Mouse (Mus musculus): ENCODE measurements around the gene Itgb3. TPM values are rescaled to one million over a fixed set of nuclear protein-coding genes. Genes with fewer than 3 reads are reported as not detected.

Itgb3 gene
- polyA plus RNA-seq, 1 experiment from 2014 or later, result 16.0 TPM

DNA sequence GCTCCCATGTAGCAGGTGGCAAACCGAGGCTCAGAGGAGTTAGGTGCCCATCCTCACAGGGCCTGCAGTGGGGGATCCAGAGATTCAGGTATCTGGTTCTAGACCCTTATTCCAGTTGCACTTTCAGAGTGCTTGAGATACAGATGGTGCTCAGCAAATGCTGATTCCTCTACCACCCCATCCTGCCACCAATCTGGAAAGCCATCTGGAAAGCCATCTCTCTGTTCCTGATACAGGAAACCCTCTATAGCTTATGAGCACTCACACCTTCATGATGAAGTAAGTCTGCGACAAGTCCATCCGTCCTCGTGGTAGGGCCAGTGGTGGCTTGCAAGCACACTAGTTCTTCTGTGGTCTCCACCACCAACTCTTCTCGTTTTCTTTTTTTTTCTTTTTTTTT lies 27.2 kb upstream of the Itgb3 start:
- Histone ChIP-seq H3K4me3 (ENCODE audit: low read depth, low read length) (no peak overlapping the region), H3K4me1 (ENCODE audit: insufficient read depth) (no peaks in the 10 kb centered on the region), H3K4me2 (ENCODE audit: low read depth, low read length) (no peak overlapping the region), H3K27me3 (ENCODE audit: insufficient read depth, low read length) (no peaks in the 10 kb centered on the region), H3K27ac (ENCODE audit: low read depth) (no peak overlapping the region), H3K36me3 (replicated peaks; ENCODE audit: insufficient read depth, low read length) (no peaks in the 10 kb centered on the region), H3K9me3 (ENCODE audit: low read length) (no peaks in the 10 kb centered on the region), H3K9ac (replicated peaks) (no peak overlapping the region)
- TF ChIP-seq CTCF (IDR thresholded peaks at IDR 0.05; ENCODE audit: low read depth), result no peak
- no peak for TF ChIP-seq EP300 (IDR thresholded peaks at IDR 0.05; ENCODE audit: low read depth)
- WGBS (ENCODE audit: insufficient replicate concordance), result 56% methylated on average over 5 of the region's 5 CpGs
- ATAC-seq (no peak), DNase-seq (no peak)

DNA sequence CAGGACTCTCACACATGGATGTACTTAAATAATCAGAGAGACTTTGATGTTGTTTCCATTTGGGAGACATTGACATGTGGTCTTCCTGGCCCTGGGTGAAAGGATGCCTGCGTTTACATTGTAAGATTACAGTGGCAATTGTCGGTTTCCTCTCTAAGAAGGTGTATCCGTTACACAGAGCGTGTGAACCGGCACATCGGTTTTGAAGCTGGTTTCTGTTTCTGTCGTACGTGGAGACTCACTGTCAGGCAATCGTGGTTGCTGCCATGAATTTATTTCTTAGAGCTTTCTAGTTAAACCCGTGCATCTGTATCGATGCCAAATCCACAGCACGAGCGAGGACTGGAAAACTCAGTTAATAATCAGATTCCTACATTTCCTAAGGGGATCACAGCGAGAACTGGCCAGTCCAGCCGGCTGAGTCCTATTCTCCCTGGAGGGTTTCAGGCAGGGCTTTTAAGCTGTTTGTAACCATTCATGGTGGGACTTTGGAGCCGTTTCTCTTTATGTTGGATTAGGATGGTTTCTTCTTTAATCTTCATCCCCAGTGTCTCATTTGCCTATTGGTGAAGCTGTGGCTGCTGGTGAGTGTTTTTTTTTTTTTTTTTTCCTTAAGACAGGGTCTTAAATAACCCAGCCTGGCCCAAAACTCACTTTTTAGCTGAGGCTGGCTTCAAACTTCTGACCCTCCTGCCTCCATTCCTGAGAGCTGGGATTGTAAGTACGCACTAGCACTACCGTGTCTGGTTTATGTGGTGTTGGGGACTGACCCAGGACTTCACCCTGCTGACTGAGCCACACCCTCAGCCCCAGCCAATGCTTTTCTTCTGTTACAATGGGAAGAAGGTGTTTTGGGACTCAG lies 26.1 kb upstream of the Itgb3 start:
- peak overlapping the region; percentile 31; the same call in 1 of the 2 replicates for H3K9ac ChIP-seq (replicated peaks)
- peak overlapping the region; percentile 53 for H3K27ac ChIP-seq (ENCODE audit: low read depth)
- H3K4me3 ChIP-seq (ENCODE audit: low read depth, low read length), result peak overlapping the region; percentile 24
- peak overlapping the region; percentile 49 for H3K4me2 ChIP-seq (ENCODE audit: low read depth, low read length)
- no peaks in the 10 kb centered on the region for H3K36me3 ChIP-seq (replicated peaks; ENCODE audit: insufficient read depth, low read length)
- ATAC-seq (no peak), DNase-seq (no peak)
- H3K9me3 ChIP-seq (ENCODE audit: low read length), result no peaks in the 10 kb centered on the region
- no peaks in the 10 kb centered on the region for H3K4me1 ChIP-seq (ENCODE audit: insufficient read depth)
- no peaks in the 10 kb centered on the region for H3K27me3 ChIP-seq (ENCODE audit: insufficient read depth, low read length)
- no peak for TF ChIP-seq EP300 (IDR thresholded peaks at IDR 0.05; ENCODE audit: low read depth)
- TF ChIP-seq CTCF (IDR thresholded peaks at IDR 0.05; ENCODE audit: low read depth), result no peak
- 22% methylated on average over 18 of the region's 18 CpGs for WGBS (ENCODE audit: insufficient replicate concordance)

DNA sequence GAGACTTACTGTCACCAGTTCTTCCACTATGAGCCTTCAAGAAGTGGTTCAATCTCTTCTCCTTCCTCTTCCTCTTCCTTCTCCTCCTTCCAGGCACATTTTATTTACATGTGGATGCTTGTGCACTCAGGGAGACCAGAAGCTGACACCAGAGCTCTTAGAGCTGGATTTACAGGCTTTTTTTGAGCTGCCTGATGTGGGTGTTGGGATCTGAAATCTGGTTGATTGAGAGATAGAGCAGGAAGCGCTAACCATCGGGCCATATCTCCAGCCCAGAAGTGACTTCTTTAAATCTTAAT lies 25.5 kb upstream of the Itgb3 start:
- peak overlapping the region; percentile 49; the same call in 1 of the 2 replicates for H3K4me2 ChIP-seq (ENCODE audit: low read depth, low read length)
- no peak overlapping the region for H3K4me3 ChIP-seq (ENCODE audit: low read depth, low read length)
- H3K9me3 ChIP-seq (ENCODE audit: low read length), result no peaks in the 10 kb centered on the region
- H3K27ac ChIP-seq (ENCODE audit: low read depth), result peak overlapping the region; percentile 53
- H3K27me3 ChIP-seq (ENCODE audit: insufficient read depth, low read length), result no peaks in the 10 kb centered on the region
- H3K9ac ChIP-seq (replicated peaks), result no peak overlapping the region
- no peak for ATAC-seq
- H3K36me3 ChIP-seq (replicated peaks; ENCODE audit: insufficient read depth, low read length), result no peaks in the 10 kb centered on the region
- no peak for DNase-seq
- no peaks in the 10 kb centered on the region for H3K4me1 ChIP-seq (ENCODE audit: insufficient read depth)
- TF ChIP-seq EP300 (IDR thresholded peaks at IDR 0.05; ENCODE audit: low read depth) (no peak), CTCF (IDR thresholded peaks at IDR 0.05; ENCODE audit: low read depth) (no peak)
- WGBS (ENCODE audit: insufficient replicate concordance), result 45% methylated on average over 2 of the region's 2 CpGs

DNA sequence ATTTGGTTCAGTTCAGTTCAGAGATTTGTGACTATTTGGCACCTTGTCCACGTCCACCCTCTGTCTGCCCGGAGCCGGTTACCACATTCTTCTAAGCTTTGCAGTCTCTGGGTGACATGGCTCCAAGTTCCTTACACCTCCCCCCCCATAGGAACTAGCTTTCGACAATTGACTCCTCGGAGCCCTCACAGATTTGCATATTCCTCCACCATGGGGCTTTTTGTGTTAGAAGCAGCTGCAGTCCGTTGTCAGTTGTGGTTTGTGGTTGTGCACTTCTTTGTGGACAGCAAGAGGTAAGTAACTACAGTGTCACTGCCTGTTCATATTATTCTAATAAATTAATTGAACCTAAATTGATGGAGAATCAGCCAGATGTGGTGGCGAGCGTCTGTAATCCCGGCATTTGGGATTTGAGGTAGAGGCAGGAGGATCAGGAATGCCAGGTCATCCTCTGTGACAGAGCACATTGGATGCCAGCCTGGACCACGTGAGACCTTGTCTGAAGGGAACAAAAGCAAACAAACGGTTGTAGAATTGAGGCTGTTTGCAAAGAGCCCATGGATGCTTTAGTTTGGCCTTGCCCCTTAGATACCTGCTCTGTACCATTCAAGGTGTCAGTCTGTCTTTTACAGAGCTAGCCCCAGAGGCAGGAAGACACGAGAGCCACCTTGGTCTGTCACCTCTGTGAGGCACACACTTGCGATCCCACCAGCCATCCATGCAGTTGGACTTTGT lies 25.0 kb upstream of the Itgb3 start:
- TF ChIP-seq CTCF (IDR thresholded peaks at IDR 0.05; ENCODE audit: low read depth) (no peak), EP300 (IDR thresholded peaks at IDR 0.05; ENCODE audit: low read depth) (no peak)
- Histone ChIP-seq H3K4me3 (ENCODE audit: low read depth, low read length) (no peak overlapping the region), H3K9me3 (ENCODE audit: low read length) (no peaks in the 10 kb centered on the region), H3K36me3 (replicated peaks; ENCODE audit: insufficient read depth, low read length) (no peaks in the 10 kb centered on the region), H3K4me1 (ENCODE audit: insufficient read depth) (no peaks in the 10 kb centered on the region), H3K4me2 (ENCODE audit: low read depth, low read length) (no peak overlapping the region; the same call in 1 of the 2 replicates), H3K9ac (replicated peaks) (no peak overlapping the region), H3K27me3 (ENCODE audit: insufficient read depth, low read length) (no peaks in the 10 kb centered on the region), H3K27ac (ENCODE audit: low read depth) (0 out of 2 replicates have a peak overlapping the region, but pooled peaks have one; percentile 23)
- ATAC-seq (peak; percentile 49; the same call in 1 of the 2 replicates), DNase-seq (no peak)
- 41% methylated on average over 13 of the region's 13 CpGs for WGBS (ENCODE audit: insufficient replicate concordance)

DNA sequence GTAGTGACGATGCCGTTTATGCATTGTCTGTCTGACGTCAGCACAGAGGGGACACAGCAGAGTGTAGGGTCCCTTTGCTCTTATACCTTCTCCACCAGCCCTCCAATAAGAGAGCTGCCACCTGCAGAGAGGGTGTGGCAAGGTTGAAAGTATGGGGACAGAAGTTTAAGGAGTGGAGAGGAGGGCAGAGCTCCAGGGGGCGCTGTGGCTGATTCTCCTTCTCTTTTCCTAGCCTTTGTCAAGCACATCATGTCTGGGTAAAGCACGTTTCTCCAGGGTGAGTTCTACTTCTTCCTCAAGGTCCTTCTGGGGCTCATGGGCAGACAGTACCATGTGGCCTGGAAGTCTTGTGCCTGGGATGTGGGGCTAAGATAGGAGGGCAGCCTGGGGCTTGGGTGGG lies 22.3 kb upstream of the Itgb3 start:
- Histone ChIP-seq H3K27me3 (ENCODE audit: insufficient read depth, low read length) (no peaks in the 10 kb centered on the region), H3K4me3 (ENCODE audit: low read depth, low read length) (no peak overlapping the region), H3K36me3 (replicated peaks; ENCODE audit: insufficient read depth, low read length) (no peaks in the 10 kb centered on the region), H3K4me1 (ENCODE audit: insufficient read depth) (no peaks in the 10 kb centered on the region), H3K9ac (replicated peaks) (no peak overlapping the region), H3K9me3 (ENCODE audit: low read length) (no peaks in the 10 kb centered on the region), H3K27ac (ENCODE audit: low read depth) (no peak overlapping the region), H3K4me2 (ENCODE audit: low read depth, low read length) (no peak overlapping the region)
- WGBS (ENCODE audit: insufficient replicate concordance), result 72% methylated on average over 5 of the region's 5 CpGs
- TF ChIP-seq EP300 (IDR thresholded peaks at IDR 0.05; ENCODE audit: low read depth) (no peak), CTCF (IDR thresholded peaks at IDR 0.05; ENCODE audit: low read depth) (0 out of 2 replicates have a peak, but pooled peaks have one; percentile 3)
- no peak for DNase-seq
- no peak for ATAC-seq

DNA sequence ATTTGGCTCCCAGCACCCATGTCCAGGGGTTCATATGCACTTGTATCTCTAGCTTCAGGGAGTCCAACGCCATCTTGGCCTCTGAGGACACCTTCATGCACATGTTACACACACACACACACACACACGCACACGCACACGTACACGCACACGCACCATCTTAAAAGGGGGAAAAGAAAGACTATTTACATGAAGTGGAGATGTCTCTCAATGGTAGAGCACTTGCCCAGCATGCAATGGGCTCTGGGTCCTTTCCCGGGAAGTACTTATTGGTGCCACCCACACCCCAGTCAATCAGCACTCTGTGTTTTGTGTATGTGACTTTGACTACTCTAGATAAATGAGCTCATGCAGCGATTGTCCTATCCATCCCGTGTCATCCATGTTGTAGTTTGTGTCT lies 19.9 kb upstream of the Itgb3 start:
- Histone ChIP-seq H3K4me2 (ENCODE audit: low read depth, low read length) (no peak overlapping the region), H3K9me3 (ENCODE audit: low read length) (no peaks in the 10 kb centered on the region), H3K27me3 (ENCODE audit: insufficient read depth, low read length) (no peaks in the 10 kb centered on the region), H3K4me3 (ENCODE audit: low read depth, low read length) (no peak overlapping the region), H3K9ac (replicated peaks) (no peak overlapping the region), H3K4me1 (ENCODE audit: insufficient read depth) (no peaks in the 10 kb centered on the region), H3K27ac (ENCODE audit: low read depth) (no peak overlapping the region), H3K36me3 (replicated peaks; ENCODE audit: insufficient read depth, low read length) (no peaks in the 10 kb centered on the region)
- TF ChIP-seq EP300 (IDR thresholded peaks at IDR 0.05; ENCODE audit: low read depth) (no peak), CTCF (IDR thresholded peaks at IDR 0.05; ENCODE audit: low read depth) (no peak)
- ATAC-seq (no peak), DNase-seq (no peak)
- 91% methylated on average over 9 of the region's 9 CpGs for WGBS (ENCODE audit: insufficient replicate concordance)

Measured in liver, postnatal 0 days (tissue).